Mouse (Mus musculus): ENCODE measurements around the gene Gm45521.

DNA sequence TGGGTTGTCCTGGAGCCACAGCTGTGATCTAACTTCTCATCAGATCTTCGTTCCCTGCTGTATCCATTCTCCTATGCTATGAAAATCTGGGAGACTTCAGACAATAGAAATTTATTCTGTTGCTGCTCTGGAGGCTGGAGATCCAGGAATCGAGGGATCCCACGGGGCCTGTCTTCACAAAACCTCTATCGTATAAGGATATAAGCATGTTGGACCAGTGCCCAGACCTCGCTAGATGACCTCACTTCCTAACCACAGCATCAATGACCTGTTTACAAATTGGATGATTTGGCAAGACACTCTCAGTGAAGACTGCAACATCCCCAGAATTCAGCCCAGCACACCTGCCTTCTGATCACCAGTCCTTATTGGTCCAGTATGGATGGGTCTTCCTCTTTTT lies 4.6 kb downstream of the Gm45521 start:
- TF ChIP-seq CTCF (IDR thresholded peaks at IDR 0.05; ENCODE audit: low read depth): no peak
- TF ChIP-seq EP300 (IDR thresholded peaks at IDR 0.05; ENCODE audit: low read depth): no peak

Data from liver, postnatal 0 days (tissue).